Mouse (Mus musculus): ENCODE data around the gene Tmem252. TPM values are rescaled to one million over a fixed set of nuclear protein-coding genes. Genes with fewer than 3 reads are reported as not detected.
A peak's percentile ranks its signal among the peaks of the same experiment; 100 is the strongest.

The Tmem252 gene
- total RNA-seq, 2 experiments from 2014 or later, result 0.16 to 0.33 TPM

DNA sequence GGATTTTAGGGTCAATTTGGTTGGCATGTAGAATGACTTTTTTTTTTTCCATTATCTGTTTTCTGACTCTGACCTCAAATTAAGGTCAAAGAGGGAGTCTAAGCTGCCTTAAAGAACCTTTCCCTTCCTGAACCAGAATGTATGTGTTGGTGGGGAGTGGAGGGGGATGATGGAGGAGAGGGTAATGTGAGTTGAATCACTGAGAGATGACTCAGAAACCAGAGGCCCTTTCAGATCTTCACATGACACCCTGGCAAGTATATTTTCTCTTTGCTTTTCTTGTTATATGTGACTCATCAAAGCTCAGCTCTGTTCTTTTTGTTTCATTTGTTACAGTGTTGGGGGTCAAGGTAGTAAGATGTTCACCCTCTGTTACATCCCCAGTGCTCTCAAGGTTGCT, 46.6 kb downstream of the Tmem252 start:
- no peak for DNase-seq (ENCODE audit: low spot score in 2 of 2)

DNA sequence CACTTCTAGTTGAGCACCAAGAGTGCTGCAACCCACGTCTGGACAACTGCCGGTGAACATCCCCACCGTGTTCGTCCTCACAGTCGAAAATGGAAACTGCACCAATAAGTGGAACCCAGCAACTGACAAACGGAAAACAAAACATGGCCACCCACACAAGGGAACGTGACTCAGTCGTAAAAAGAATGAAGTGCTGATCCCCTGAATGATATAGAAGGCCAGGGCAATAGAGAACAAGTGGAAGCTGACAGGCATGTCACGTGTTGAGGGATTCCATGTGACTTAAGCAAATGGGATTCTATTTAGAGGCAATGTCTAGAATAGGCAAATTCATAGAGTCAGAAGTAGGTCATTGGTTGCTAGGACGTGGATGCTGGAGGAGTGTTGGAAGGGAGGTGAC, 50.6 kb downstream of the Tmem252 start:
- peak in 1 of 2 experiments; percentile 28 for DNase-seq (ENCODE audit: low spot score in 2 of 2)

DNA sequence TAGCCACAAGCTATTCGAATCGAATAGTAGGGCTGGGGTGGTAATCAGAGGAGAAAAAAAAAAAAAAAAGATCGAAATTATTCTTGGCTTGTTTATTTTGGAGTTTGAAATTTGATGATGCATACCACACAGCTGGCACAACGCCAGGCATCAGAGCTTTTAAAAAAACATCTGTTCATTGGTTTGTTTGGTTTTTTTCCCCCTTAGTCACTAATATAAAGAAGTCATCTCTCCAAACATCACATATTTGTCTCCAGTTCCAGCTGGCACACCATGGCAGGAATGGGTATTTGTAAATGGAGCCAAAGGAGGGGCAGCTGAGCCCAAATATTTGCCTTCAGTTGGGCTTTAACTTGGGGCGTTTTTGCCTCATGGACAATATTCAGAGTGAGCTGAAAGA, 56.9 kb downstream of the Tmem252 start:
- DNase-seq (ENCODE audit: low spot score in 2 of 2), result no peak

Other genes starting within 250 kb of the Tmem252 start
- 10 to 100 TPM; 24.8 to 26.0 TPM for gene Fam122a, start 196.7 kb upstream of the Tmem252 start, total RNA-seq (2021)
- gene Pip5k1b, start 118.1 kb upstream of the Tmem252 start, total RNA-seq (2021), result 10 to 100 TPM; 24.1 to 25.8 TPM
- 1 to 10 TPM; 6.9 to 8.8 TPM for gene Pgm5, start 187.8 kb downstream of the Tmem252 start, total RNA-seq (2021)
- 100 to 1,000 TPM; 185 to 209 TPM for gene Gm10053, start 201.7 kb downstream of the Tmem252 start, total RNA-seq (2021)
- not detected for gene Foxd4, start 227.2 kb downstream of the Tmem252 start, total RNA-seq (2021)

All from left cerebral cortex, adult 18-20 months (tissue).